9 mouse cellular contexts compared by ENCODE assay signal in the genomic region with DNA sequence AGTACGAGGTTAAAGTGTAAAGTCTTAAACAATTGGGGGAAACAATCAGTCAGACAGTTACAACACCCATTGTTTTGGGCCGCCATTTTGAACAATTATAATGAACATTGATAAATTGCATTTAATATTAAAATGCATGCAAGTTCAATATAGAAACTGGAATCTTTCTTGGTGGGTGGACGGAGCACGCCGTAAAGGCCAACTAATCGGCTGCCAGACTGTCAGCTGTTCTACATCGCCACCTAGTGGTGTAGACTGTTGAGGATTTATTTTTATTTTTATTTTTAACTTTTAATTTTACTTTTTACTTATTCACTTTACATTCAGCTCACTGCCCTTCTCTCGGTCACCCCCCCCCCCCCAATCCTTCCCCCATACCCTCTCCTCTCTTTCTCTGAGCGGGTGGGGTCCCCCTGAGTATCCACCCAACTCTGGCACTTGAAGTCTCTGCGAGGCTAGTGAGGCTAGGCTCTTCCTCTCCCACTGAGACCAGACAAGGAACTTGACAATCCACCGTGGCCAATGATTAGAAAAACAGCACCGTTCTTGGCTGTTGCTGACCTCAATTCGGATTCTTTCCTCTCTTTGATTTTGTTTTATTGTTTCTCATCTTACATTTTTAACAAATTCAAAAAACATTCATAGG.
DNase-seq lines count a peak whose midpoint lies in the region; ATAC-seq and TF ChIP-seq lines count a peak whose summit lies in the region.
"Had no signal": no experiment of that assay in that cellular context is flagged by ENCODE, and none has a peak within 500 bp of the region (broad histone marks: within the 10 kb centered on the region; RNA-seq: fewer than 3 reads in every experiment).

No protein-coding gene starts in this region.

- ATAC-seq in kidney, postnatal 0 days (replicated peaks; ENCODE audit: low FRiP score, low read depth) = no peak
- peak; percentile 75 for ATAC-seq in midbrain, embryonic 13.5 days

- no peak overlapping the region for H3K4me3 ChIP-seq in kidney, postnatal 0 days (replicated peaks; ENCODE audit: low read depth, low read length)
- no peak overlapping the region for H3K4me3 ChIP-seq in midbrain, embryonic 13.5 days (replicated peaks)
- H3K4me3 ChIP-seq: embryonic facial prominence, embryonic 15.5 days had no signal

- 0 out of 2 replicates have a peak overlapping the region, but pooled peaks have one; percentile 7 for H3K4me2 ChIP-seq in kidney, postnatal 0 days (ENCODE audit: low read length)
- H3K4me2 ChIP-seq in midbrain, embryonic 13.5 days (replicated peaks) = no peak overlapping the region
- H3K4me2 ChIP-seq: embryonic facial prominence, embryonic 15.5 days had no signal

- H3K27me3 ChIP-seq in kidney, postnatal 0 days (ENCODE audit: insufficient read depth, low read length) = no peaks in the 10 kb centered on the region
- H3K27me3 ChIP-seq in midbrain, embryonic 13.5 days = no peaks in the 10 kb centered on the region
- H3K27me3 ChIP-seq: embryonic facial prominence, embryonic 15.5 days had no signal

- H3K36me3 ChIP-seq in kidney, postnatal 0 days (ENCODE audit: insufficient read depth, low read length) = no peaks in the 10 kb centered on the region
- H3K36me3 ChIP-seq in midbrain, embryonic 13.5 days = no peaks in the 10 kb centered on the region
- H3K36me3 ChIP-seq: embryonic facial prominence, embryonic 15.5 days had no signal

- H3K9ac ChIP-seq in kidney, postnatal 0 days (ENCODE audit: low read depth, low read length) = no peak overlapping the region
- H3K9ac ChIP-seq in midbrain, embryonic 13.5 days (replicated peaks) = no peak overlapping the region
- H3K9ac ChIP-seq: embryonic facial prominence, embryonic 15.5 days had no signal

- H3K4me1 ChIP-seq in kidney, postnatal 0 days (replicated peaks; ENCODE audit: insufficient read depth, low read length) = no peaks in the 10 kb centered on the region
- no peaks in the 10 kb centered on the region for H3K4me1 ChIP-seq in midbrain, embryonic 13.5 days (replicated peaks)

- TF ChIP-seq CTCF in brain, embryonic 14.5 days (IDR thresholded peaks at IDR 0.05; ENCODE audit: borderline replicate concordance, extremely low read depth, insufficient read depth, insufficient read length) = peak; percentile 73
- peak; percentile 85 for TF ChIP-seq CTCF in kidney, postnatal 0 days (IDR thresholded peaks at IDR 0.05; ENCODE audit: low read depth)

- no peak overlapping the region for H3K27ac ChIP-seq in kidney, postnatal 0 days
- no peak overlapping the region for H3K27ac ChIP-seq in midbrain, embryonic 13.5 days
- H3K27ac ChIP-seq: embryonic facial prominence, embryonic 15.5 days had no signal

- intact Hi-C loops in left cerebral cortex, postnatal 4 days (cut with DNase I) = no loop called here

- H3K9me3 ChIP-seq in kidney, postnatal 0 days (replicated peaks; ENCODE audit: low read length) = no peaks in the 10 kb centered on the region
- H3K9me3 ChIP-seq in midbrain, embryonic 13.5 days = no peaks in the 10 kb centered on the region
- H3K9me3 ChIP-seq: embryonic facial prominence, embryonic 15.5 days had no signal

- DNase-seq in left cerebral cortex, postnatal 4 days = peak; percentile 11
- DNase-seq in left cerebral cortex, adult 11 months (ENCODE audit: low spot score) = no peak
- DNase-seq in brain, embryonic 14.5 days (ENCODE audit: low read depth) = peak; percentile 76
- DNase-seq in kidney, postnatal 0 days (ENCODE audit: low spot score) = peak; percentile 83
- no peak for DNase-seq in left cerebral cortex, adult 9 months (ENCODE audit: low spot score in 2 of 2)
- no peak for DNase-seq in gastrocnemius, adult 8-10 months (ENCODE audit: low spot score in 2 of 2)
- DNase-seq in ovary, postnatal 36 days (ENCODE audit: low spot score) = no peak

- TF ChIP-seq POLR2A in brain, embryonic 14.5 days (IDR thresholded peaks at IDR 0.05; ENCODE audit: borderline replicate concordance, extremely low read depth, insufficient read depth, insufficient read length, poor library complexity, severe bottlenecking) = no peak

- 17% methylated on average over 12 of the region's 13 CpGs for WGBS in kidney, postnatal 0 days
- WGBS in midbrain, embryonic 13.5 days = 18% methylated on average over 13 of the region's 13 CpGs

Comparison
In these comparisons a context has a peak if more than half of its experiments do, and no peak if none do; other contexts are left out.
1. DNase-seq: peak in left cerebral cortex, postnatal 4 days (single experiment), brain, embryonic 14.5 days (single experiment) and kidney, postnatal 0 days (single experiment); none in left cerebral cortex, adult 11 months (single experiment), left cerebral cortex, adult 9 months (0 of 2), gastrocnemius, adult 8-10 months (0 of 2) and ovary, postnatal 36 days (single experiment).